Mouse (Mus musculus) forebrain, embryonic 15.5 days (tissue): ENCODE measurements around the gene Csrnp1. TPM values are rescaled to one million over a fixed set of nuclear protein-coding genes. Genes with fewer than 3 reads are reported as not detected.

Experiments used
- ATAC-seq: fragments of 200-750 bp; cut with Nextera tagmentation; replicated peaks from 2 replicates; pipeline ENCODE4 v1.8.0; 2017; ENCODE audit warnings: mild to moderate bottlenecking, moderate TSS enrichment, moderate library complexity
- H3K27ac ChIP-seq: fragments of 300-500 bp; sonication (generic); replicated peaks from 2 replicates; pipeline ENCODE4 v1.5.1; 2015; ENCODE audit warnings: mild to moderate bottlenecking, inconsistent platforms
- H3K27me3 ChIP-seq: fragments of 300-500 bp; sonication (generic); 2 replicates; pipeline ENCODE4 v1.6.1; 2015; ENCODE audit warnings: inconsistent platforms
- H3K36me3 ChIP-seq: fragments of 300-500 bp; sonication (generic); 2 replicates; pipeline ENCODE4 v1.6.1; 2015; ENCODE audit warnings: mild to moderate bottlenecking, inconsistent platforms
- H3K4me1 ChIP-seq: fragments of 300-500 bp; sonication (generic); 2 replicates; pipeline ENCODE4 v1.6.1; 2015; ENCODE audit warnings: inconsistent platforms
- H3K4me2 ChIP-seq: fragments of 300-500 bp; sonication (generic); replicated peaks from 2 replicates; pipeline ENCODE4 v1.6.1; 2015; ENCODE audit warnings: mild to moderate bottlenecking, inconsistent platforms
- H3K4me3 ChIP-seq: fragments of 300-500 bp; sonication (generic); 2 replicates; pipeline ENCODE4 v1.5.1; 2015; ENCODE audit warnings: mild to moderate bottlenecking, inconsistent platforms
- H3K9ac ChIP-seq: fragments of 300-500 bp; sonication (generic); replicated peaks from 2 replicates; pipeline ENCODE4 v1.6.1; 2015; ENCODE audit warnings: mild to moderate bottlenecking, inconsistent platforms
- H3K9me3 ChIP-seq: fragments of 300-500 bp; sonication (generic); 2 replicates; pipeline ENCODE4 v1.6.1; 2016; ENCODE audit warnings: inconsistent platforms
- WGBS: fragments of 180-500 bp; shearing (Covaris S2); methylation state at CpG from one replicate; pipeline ENCODE4 v1.1.7; 2015; ENCODE audit warnings: mixed read lengths; 5-methylcytosine and 5-hydroxymethylcytosine counted together
- polyA plus RNA-seq: library from polyadenylated mRNA; unstranded; fragments of >200 nt; fragmentation: Nextera tagmentation; extraction: Ambion mirVana; gene quantifications from 2 replicates; pipeline ENCODE4 v1.2.1, GENCODE M21; 2015

Csrnp1 gene
- polyA plus RNA-seq, 1 experiment from 2014 or later = 2.0 TPM

GRCm38 (mm10) chr9:119982241-119982811 is 2.1 kb downstream of the Csrnp1 start:
- Histone ChIP-seq H3K9ac (no peak overlapping the region), H3K4me1 (peaks cover 57% of the 10 kb centered on the region), H3K4me3 (peak overlapping the region; percentile 75), H3K36me3 (no peaks in the 10 kb centered on the region), H3K27me3 (no peaks in the 10 kb centered on the region), H3K4me2 (peak overlapping the region; percentile 93), H3K9me3 (no peaks in the 10 kb centered on the region), H3K27ac (peak overlapping the region; percentile 66; the same call in 1 of the 2 replicates)
- 2% methylated on average over 11 of the region's 11 CpGs for WGBS
- ATAC-seq = peak; percentile 18; the same call in 1 of the 2 replicates

GRCm38 (mm10) chr9:119981183-119982179 is 3.0 kb downstream of the Csrnp1 start:
- H3K4me1 ChIP-seq = peaks cover 62% of the 10 kb centered on the region
- H3K36me3 ChIP-seq = no peaks in the 10 kb centered on the region
- WGBS = 6% methylated on average over 16 of the region's 16 CpGs
- no peak for ATAC-seq
- H3K4me3 ChIP-seq = peak overlapping the region; percentile 75; the same call in 1 of the 2 replicates
- peak overlapping the region; percentile 93 for H3K4me2 ChIP-seq
- H3K9me3 ChIP-seq = no peaks in the 10 kb centered on the region
- H3K27ac ChIP-seq = peak overlapping the region; percentile 66
- no peaks in the 10 kb centered on the region for H3K27me3 ChIP-seq
- H3K9ac ChIP-seq = no peak overlapping the region

GRCm38 (mm10) chr9:119980770-119981182 is 3.7 kb downstream of the Csrnp1 start:
- 9% methylated on average over 4 of the region's 4 CpGs for WGBS
- H3K9me3 ChIP-seq = no peaks in the 10 kb centered on the region
- H3K4me1 ChIP-seq = peaks cover 62% of the 10 kb centered on the region
- H3K27me3 ChIP-seq = no peaks in the 10 kb centered on the region
- peak overlapping the region; percentile 66 for H3K27ac ChIP-seq
- no peak for ATAC-seq
- no peak overlapping the region for H3K4me3 ChIP-seq
- no peaks in the 10 kb centered on the region for H3K36me3 ChIP-seq
- H3K9ac ChIP-seq = no peak overlapping the region
- H3K4me2 ChIP-seq = peak overlapping the region; percentile 93; the same call in 1 of the 2 replicates

- H3K9me3 ChIP-seq = no peaks in the 10 kb centered on the region
- peaks cover 62% of the 10 kb centered on the region for H3K4me1 ChIP-seq
- H3K36me3 ChIP-seq = no peaks in the 10 kb centered on the region
- no peaks in the 10 kb centered on the region for H3K27me3 ChIP-seq
- WGBS = 47% methylated on average over 2 of the region's 2 CpGs
- H3K4me2 ChIP-seq = no peak overlapping the region
- H3K27ac ChIP-seq = no peak overlapping the region
- H3K4me3 ChIP-seq = no peak overlapping the region
- ATAC-seq = no peak
- no peak overlapping the region for H3K9ac ChIP-seq
Observed at GRCm38 (mm10) chr9:119979749-119980148, 4.7 kb downstream of the Csrnp1 start.

- Histone ChIP-seq H3K9ac (no peak overlapping the region), H3K9me3 (no peaks in the 10 kb centered on the region), H3K4me2 (no peak overlapping the region), H3K27me3 (no peaks in the 10 kb centered on the region), H3K36me3 (no peaks in the 10 kb centered on the region), H3K27ac (no peak overlapping the region), H3K4me1 (peaks cover 57% of the 10 kb centered on the region), H3K4me3 (no peak overlapping the region)
- 86% methylated on average over 6 of the region's 6 CpGs for WGBS
- no peak for ATAC-seq
Observed at GRCm38 (mm10) chr9:119978811-119979441, 5.5 kb downstream of the Csrnp1 start.

GRCm38 (mm10) chr9:119978151-119978810 is 6.2 kb downstream of the Csrnp1 start:
- WGBS = 53% methylated on average over 9 of the region's 9 CpGs
- Histone ChIP-seq H3K27me3 (no peaks in the 10 kb centered on the region), H3K9ac (no peak overlapping the region), H3K4me2 (no peak overlapping the region), H3K4me1 (peaks cover 53% of the 10 kb centered on the region), H3K27ac (0 out of 2 replicates have a peak overlapping the region, but pooled peaks have one; percentile 25), H3K36me3 (no peaks in the 10 kb centered on the region), H3K9me3 (no peaks in the 10 kb centered on the region), H3K4me3 (no peak overlapping the region)
- ATAC-seq = no peak

- no peaks in the 10 kb centered on the region for H3K36me3 ChIP-seq
- ATAC-seq = no peak
- H3K9me3 ChIP-seq = no peaks in the 10 kb centered on the region
- H3K9ac ChIP-seq = no peak overlapping the region
- peaks cover 46% of the 10 kb centered on the region for H3K4me1 ChIP-seq
- H3K4me2 ChIP-seq = no peak overlapping the region
- WGBS = 44% methylated on average over 5 of the region's 5 CpGs
- H3K4me3 ChIP-seq = no peak overlapping the region
- H3K27me3 ChIP-seq = no peaks in the 10 kb centered on the region
- H3K27ac ChIP-seq = 0 out of 2 replicates have a peak overlapping the region, but pooled peaks have one; percentile 25
Observed at GRCm38 (mm10) chr9:119977557-119978060, 6.8 kb downstream of the Csrnp1 start.

- Histone ChIP-seq H3K4me2 (no peak overlapping the region), H3K36me3 (no peaks in the 10 kb centered on the region), H3K27ac (no peak overlapping the region), H3K27me3 (no peaks in the 10 kb centered on the region), H3K9ac (no peak overlapping the region), H3K4me1 (peaks cover 45% of the 10 kb centered on the region), H3K4me3 (no peak overlapping the region), H3K9me3 (no peaks in the 10 kb centered on the region)
- WGBS = 69% methylated on average over 17 of the region's 17 CpGs
- ATAC-seq = no peak
Observed at GRCm38 (mm10) chr9:119976704-119977556, 7.5 kb downstream of the Csrnp1 start.

- H3K9me3 ChIP-seq = no peaks in the 10 kb centered on the region
- no peak overlapping the region for H3K4me2 ChIP-seq
- 93% methylated on average over 4 of the region's 4 CpGs for WGBS
- no peak overlapping the region for H3K27ac ChIP-seq
- no peak overlapping the region for H3K4me3 ChIP-seq
- H3K4me1 ChIP-seq = peaks cover 46% of the 10 kb centered on the region
- no peak overlapping the region for H3K9ac ChIP-seq
- H3K36me3 ChIP-seq = no peaks in the 10 kb centered on the region
- ATAC-seq = no peak
- no peaks in the 10 kb centered on the region for H3K27me3 ChIP-seq
Observed at GRCm38 (mm10) chr9:119975286-119975685, 9.2 kb downstream of the Csrnp1 start.

GRCm38 (mm10) chr9:119974609-119975008 is 9.8 kb downstream of the Csrnp1 start:
- H3K9ac ChIP-seq = no peak overlapping the region
- ATAC-seq = no peak
- no peak overlapping the region for H3K4me3 ChIP-seq
- H3K4me1 ChIP-seq = peaks cover 51% of the 10 kb centered on the region
- H3K9me3 ChIP-seq = no peaks in the 10 kb centered on the region
- no peak overlapping the region for H3K4me2 ChIP-seq
- H3K27me3 ChIP-seq = no peaks in the 10 kb centered on the region
- 75% methylated on average over 5 of the region's 5 CpGs for WGBS
- H3K27ac ChIP-seq = no peak overlapping the region
- H3K36me3 ChIP-seq = no peaks in the 10 kb centered on the region
